Mouse (Mus musculus): ENCODE data around the gene Irf7. TPM values are rescaled to one million over a fixed set of nuclear protein-coding genes. Genes with fewer than 3 reads are reported as not detected.

Gene Irf7
- total RNA-seq, 2 experiments from 2014 or later = 1.3 to 1.4 TPM

DNA sequence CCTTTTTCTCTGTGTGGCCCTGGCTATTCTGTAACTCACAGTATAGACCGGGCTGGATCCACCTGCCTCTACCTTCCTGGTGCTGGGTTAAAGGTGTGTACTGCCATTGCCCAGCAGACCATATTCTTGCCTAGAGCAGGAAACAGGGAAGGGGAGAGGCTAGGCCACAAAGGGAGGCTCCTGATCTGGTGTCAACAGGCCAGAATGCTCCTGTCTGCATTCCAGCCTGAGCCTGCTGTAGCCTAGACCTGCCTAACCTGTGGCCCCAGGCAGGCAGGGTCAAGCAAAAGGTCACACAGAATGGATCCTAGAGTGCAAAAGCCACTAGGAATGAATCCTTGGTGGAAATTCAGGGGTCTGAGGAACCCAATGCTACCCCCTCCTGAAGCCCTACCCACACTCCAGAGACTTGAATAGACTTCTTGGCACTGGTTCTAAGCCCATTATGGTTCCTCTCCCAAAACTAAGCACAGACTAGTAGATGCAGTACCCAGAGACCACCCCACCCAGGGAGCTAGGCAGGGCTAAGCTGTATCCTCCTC is 46.7 kb downstream of the Irf7 start:
- DNase-seq = no peak

DNA sequence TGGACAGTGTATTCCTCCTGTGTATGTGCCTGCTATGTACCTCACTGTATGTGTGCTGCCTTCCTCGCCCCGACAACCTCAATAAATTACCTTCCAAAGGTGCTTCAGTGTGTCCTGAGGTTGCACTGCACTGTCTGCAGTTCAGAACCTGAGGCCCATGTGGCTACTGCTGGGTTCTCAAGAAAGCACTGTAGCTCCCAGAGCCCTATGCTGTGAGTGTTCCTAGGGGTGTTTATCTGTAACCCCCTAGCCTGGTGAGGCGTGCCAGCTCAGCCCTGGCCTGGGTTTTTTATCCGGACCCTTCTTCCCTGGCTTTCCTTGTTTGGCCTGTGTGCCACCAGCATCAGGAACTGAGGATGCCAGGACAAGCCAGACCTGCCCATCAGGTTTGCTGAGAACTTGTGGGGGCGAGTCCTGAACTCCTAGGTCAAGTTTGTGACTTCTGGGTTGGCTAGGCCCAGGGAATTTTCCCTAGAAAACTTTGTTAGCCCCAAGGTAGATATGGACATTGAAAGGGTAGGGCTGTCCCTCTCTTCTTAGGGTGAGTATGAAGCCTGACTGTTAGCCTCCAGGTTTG is 47.6 kb downstream of the Irf7 start:
- no peak for DNase-seq

DNA sequence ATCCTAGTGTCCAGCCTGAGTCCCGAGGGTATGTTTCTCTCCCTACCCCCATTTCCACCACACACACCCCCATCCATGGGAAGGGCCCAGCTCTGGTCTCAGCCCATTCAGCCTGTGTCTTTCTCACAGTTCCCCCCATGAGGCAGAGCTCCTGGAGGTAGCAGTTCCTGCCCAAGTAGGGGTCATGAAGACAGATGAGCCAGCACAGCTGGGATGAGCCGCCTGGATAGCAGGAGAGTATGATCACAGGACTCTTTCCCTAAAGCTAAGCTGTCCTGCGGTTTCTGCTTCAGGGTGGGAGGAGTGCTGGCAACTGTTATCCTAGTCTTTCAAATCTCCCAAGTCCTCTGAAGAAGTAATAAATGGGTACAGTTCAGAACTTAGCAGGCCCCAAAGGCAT is 48.1 kb downstream of the Irf7 start:
- DNase-seq = no peak

DNA sequence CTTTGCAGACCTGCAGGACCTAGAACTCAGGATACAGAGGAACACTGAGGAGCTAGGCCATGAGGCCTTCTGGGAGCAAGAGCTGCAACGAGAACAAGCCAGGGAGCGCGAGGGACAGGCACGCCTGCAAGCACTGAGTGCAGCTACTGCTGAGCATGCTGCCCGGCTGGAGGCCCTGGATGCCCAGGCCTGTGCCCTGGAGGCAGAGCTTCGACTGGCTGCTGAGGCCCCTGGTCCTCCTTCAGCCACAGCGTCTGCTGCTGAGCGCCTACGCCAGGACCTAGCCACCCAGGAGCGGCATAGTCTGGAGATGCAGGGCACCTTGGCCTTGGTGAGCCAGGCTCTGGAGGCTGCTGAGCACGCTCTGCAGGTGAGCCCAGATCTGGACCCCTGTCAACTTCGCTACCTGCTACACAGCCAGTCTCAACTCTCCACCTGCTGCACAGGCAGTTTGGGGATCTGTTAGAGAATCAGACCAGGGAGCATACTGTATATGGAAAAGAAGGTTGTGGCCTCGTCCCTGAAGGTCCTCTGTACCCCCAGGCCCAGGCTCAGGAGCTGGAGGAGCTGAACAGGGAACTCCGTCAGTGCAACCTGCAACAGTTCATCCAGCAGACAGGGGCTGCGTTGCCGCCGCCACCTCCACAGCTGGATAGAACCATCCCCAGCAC is 48.8 kb downstream of the Irf7 start:
- DNase-seq = no peak

DNA sequence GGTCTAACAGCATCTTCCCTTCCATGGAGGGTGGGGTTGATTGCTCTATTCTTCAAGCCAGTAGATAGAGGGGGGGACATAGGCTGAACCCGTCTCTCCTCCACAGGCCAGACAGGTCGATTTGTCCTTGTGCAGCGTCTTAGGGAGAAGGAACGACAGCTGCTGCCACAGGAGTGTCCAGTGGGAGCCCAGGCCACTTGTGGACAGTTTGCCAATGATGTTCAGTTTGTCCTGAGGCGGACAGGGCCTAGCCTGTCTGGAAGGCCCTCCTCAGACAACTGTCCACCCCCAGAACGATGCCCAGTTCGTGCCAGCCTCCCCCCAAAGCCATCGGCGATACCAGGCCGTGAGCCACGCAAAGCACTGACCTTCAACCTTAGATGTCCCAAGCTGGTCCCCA is 49.4 kb downstream of the Irf7 start:
- DNase-seq = no peak

DNA sequence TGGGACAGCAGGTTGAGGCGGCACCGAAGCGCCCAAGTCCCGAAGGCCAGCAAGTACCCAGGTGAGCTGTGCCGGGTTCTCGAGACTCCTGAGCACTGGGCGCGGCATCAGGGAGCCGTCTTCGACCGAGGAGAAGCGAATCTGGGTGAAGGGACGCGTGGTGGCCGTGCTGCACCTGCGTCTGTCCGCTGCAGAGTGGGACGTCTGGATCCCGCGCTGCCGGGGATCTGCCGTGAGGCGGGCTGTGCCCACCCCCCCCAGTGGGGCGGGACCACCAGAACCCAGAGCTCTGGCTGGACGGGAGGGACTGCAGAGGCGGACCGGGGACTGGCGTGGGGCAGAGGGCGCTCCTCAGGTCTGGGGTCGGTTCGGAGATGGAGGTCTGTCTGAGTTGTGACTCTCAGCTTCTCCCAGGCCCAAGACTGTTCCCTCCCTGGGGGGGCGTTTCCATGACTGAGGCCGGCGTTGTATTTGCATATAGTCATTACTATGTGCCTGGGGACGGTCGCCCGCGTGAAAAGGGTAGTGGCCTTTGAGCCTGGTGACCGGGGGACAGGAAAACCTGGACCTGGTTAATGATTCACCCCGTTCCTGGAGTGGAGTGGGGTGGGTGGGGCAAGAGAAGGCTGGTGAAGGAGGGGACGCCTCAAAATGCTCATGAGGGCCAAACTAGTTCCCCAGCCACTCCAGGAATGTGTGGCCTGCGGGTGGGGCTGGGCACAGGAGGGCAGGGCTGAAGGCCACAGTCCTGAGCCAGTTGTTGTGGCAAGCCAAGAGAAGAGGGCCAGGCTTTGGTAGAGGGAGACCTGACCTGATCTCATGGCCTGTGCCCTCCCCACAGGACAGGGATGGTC is 50.2 kb downstream of the Irf7 start:
- DNase-seq = peak; percentile 45

DNA sequence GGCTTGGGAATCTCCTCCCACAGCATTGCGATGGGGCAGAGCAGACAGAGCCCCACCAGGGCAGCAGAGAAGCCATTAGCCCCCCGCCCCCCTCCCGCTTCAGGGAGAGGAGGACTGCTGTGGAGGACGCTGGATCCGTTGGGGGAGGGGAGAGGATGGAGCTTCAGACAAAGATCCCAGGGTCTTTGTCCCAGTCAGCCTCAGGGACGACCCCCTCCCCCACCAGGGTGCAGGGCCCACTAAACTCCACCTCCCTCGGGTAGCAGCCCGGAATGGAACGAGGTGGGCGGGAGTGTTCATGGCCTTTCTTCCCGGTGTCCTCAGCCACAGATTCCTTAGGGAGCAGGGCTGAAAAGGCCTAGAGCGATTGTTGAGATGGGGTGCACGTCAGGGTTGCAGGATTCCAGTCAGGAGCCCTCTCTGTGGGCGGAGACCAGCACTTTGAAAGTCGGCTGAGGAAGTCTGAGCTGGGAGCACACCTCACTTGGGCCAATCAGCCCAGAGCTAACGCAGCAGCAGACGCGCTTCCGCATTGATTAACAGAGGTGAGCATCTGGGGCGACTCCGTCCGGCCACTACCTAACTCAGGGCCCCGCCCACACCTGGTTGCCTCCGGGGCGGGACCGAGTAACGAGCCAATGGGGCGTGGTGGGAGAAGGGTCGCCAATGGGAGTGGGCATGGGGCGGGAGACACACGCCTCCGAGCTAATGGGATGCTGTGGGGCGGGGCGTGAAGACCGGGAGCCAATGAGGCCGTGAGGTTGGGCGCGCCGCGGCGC is 51.0 kb downstream of the Irf7 start, which contains the start of gene Rassf7:
Rassf7 (plus strand) TSS at position 760 of the 779 bp plus-strand sequence.
- DNase-seq = peak; percentile 91

DNA sequence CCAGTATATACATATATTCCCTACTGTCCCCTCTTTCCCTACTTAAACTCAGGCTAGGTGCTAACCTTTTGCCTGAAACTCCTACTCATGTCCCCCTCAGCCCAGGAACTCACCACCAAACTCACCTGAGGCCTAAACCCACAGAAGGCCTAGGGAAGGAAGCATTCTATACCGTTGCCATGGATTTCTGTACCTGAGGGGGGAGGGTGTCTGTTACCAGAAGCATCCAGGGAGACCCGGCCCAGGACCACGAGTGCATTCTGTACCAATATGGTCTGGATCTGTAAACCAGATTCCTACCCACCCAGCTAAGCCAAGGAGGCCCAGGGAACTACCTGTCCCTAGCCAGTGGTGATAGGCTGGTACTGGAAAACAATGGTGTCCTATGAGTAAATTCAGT is 52.0 kb downstream of the Irf7 start:
- DNase-seq = no peak

DNA sequence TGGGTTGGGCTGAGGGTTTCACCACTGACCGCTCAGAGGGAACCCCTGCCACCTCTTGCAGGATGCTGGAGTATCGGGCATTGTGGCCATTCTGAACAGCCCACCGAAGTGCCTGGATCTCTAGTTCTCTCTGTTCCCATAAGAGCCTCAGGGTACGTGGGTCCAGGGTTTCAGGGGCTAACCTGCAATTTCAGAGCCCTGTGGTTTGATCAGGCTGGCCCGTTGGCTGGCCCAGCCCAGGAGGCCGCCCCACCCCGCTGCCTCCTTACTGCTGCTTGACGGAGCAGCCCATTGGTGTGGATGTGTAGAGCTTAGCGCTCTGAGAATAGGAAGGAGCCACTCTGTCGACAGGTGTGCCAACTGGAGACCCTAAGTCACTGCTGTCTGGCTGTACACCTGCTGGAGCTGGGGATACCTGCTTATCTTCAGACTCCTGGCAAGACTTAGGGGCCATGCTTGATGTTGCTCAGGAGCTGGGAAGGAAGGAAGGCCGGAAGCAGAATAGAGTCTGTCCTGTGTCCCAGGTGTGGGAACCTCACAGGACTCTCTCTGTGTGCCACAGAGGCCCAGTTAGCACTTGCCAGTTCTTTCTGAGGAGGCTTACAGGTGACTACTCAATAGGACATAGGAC is 52.6 kb downstream of the Irf7 start, which contains the start of gene Lmntd2:
Lmntd2 (minus strand) TSS at position 476 of the 631 bp plus-strand sequence.
- no peak for DNase-seq

DNA sequence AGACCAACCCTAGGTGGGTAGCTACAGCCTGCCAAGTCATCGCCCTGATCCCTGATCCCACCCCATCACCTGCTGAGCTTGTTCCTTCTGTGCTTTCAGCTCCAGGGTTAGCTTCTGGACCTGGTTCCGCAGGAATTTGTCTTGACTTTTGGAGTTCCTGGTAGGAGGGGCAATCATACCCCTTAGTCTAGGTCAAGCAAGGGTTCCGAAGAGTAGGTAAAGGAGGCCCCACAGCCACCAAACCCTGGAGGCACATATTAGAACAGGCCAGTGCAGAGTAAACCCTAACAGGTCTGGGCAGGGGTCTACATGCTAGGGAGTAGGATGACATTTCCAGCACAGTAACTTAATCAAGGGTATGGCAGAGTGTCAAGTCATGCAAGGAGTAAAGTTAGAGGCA is 53.1 kb downstream of the Irf7 start:
- DNase-seq = no peak

Small RNA genes within 50 kb of the gene (microRNA-seq; reads per million reads assigned to microRNA genes)
- 802 to 1,491 reads per million in 2 experiments for gene Mir210

Other genes with a start within 250 kb of the Irf7 start
- gene Ifitm6, start 248.6 kb downstream of the Irf7 start, total RNA-seq (2021) = under 1 TPM in 1 of 2 experiments, not detected in 1; 0.56 TPM
- gene Gm17387, start 237.3 kb downstream of the Irf7 start, total RNA-seq (2021) = not detected
- gene B4galnt4, start 205.4 kb downstream of the Irf7 start, total RNA-seq (2021) = under 1 TPM; 0.26 to 0.54 TPM
- under 1 TPM in 1 of 2 experiments, not detected in 1; 0.23 TPM for gene Pkp3, start 188.3 kb downstream of the Irf7 start, total RNA-seq (2021)
- gene Sigirr, start 165.9 kb downstream of the Irf7 start, total RNA-seq (2021) = 1 to 10 TPM; 3.3 to 4.3 TPM
- gene Ano9, start 148.7 kb downstream of the Irf7 start, total RNA-seq (2021) = under 1 TPM in 1 of 2 experiments, not detected in 1; 0.20 TPM
- 10 to 100 TPM; 40.2 to 42.5 TPM for gene Ptdss2, start 144.1 kb downstream of the Irf7 start, total RNA-seq (2021)
- gene Rnh1, start 93.6 kb downstream of the Irf7 start, total RNA-seq (2021) = 10 to 100 TPM; 73.9 to 84.0 TPM
- gene Hras, start 72.5 kb downstream of the Irf7 start, total RNA-seq (2021) = 100 to 1,000 TPM; 105 to 119 TPM
- 1 to 10 TPM; 4.3 to 4.5 TPM for gene Lrrc56, start 72.3 kb downstream of the Irf7 start, total RNA-seq (2021)
- not detected for gene Lmntd2, start 52.4 kb downstream of the Irf7 start, total RNA-seq (2021)
- gene Rassf7, start 50.6 kb downstream of the Irf7 start, total RNA-seq (2021) = 1 to 10 TPM; 4.1 to 6.1 TPM
- gene Phrf1, start 37.7 kb downstream of the Irf7 start, total RNA-seq (2021) = 10 to 100 TPM; 44.3 to 52.2 TPM
- gene Cdhr5, start 10.3 kb upstream of the Irf7 start, total RNA-seq (2021) = not detected
- gene Sct, start 12.7 kb upstream of the Irf7 start, total RNA-seq (2021) = not detected
- not detected for gene Drd4, start 25.5 kb upstream of the Irf7 start, total RNA-seq (2021)
- 10 to 100 TPM; 27.8 to 30.6 TPM for gene Deaf1, start 61.2 kb upstream of the Irf7 start, total RNA-seq (2021)
- gene Tmem80, start 61.3 kb upstream of the Irf7 start, total RNA-seq (2021) = 10 to 100 TPM; 15.9 to 16.3 TPM
- 1 to 10 TPM; 1.9 TPM for gene Eps8l2, start 72.4 kb upstream of the Irf7 start, total RNA-seq (2021)
- gene Taldo1, start 125.7 kb upstream of the Irf7 start, total RNA-seq (2021) = 100 to 1,000 TPM; 126 to 134 TPM
- 10 to 100 TPM; 12.5 to 12.9 TPM for gene Gatd1, start 147.7 kb upstream of the Irf7 start, total RNA-seq (2021)
- gene Cend1, start 163.0 kb upstream of the Irf7 start, total RNA-seq (2021) = 1 to 10 TPM; 1.5 to 1.6 TPM
- 10 to 100 TPM; 30.5 to 32.3 TPM for gene Slc25a22, start 171.4 kb upstream of the Irf7 start, total RNA-seq (2021)
- 1 to 10 TPM; 5.9 to 6.4 TPM for gene Pidd1, start 177.5 kb upstream of the Irf7 start, total RNA-seq (2021)
- 1,000 to 10,000 TPM; 1,146 to 1,184 TPM for gene Rplp2, start 180.9 kb upstream of the Irf7 start, total RNA-seq (2021)
- gene Pnpla2, start 188.7 kb upstream of the Irf7 start, total RNA-seq (2021) = 100 to 1,000 TPM; 118 to 127 TPM
- gene Cracr2b, start 194.6 kb upstream of the Irf7 start, total RNA-seq (2021) = 10 to 100 TPM; 17.6 to 20.1 TPM
- gene Cd151, start 200.9 kb upstream of the Irf7 start, total RNA-seq (2021) = 100 to 1,000 TPM; 229 to 230 TPM
- gene Polr2l, start 208.7 kb upstream of the Irf7 start, total RNA-seq (2021) = 10 to 100 TPM; 49.6 to 52.4 TPM
- gene Tspan4, start 208.8 kb upstream of the Irf7 start, total RNA-seq (2021) = 10 to 100 TPM; 37.2 to 38.0 TPM